Mouse (Mus musculus) stomach, postnatal 0 days (tissue): ENCODE results near the gene Cadm2. TPM values are rescaled to one million over a fixed set of nuclear protein-coding genes. Genes with fewer than 3 reads are reported as not detected.

Source experiments
- ATAC-seq: fragments of 200-750 bp; cut with Nextera tagmentation; 2 replicates; pipeline ENCODE4 v1.8.0; 2017; ENCODE audit not compliant: low FRiP score, low TSS enrichment
- DNase-seq: peaks from one replicate; pipeline ENCODE4 v3.0.0-alpha.2; 2016; ENCODE audit warnings: low spot score
- H3K27ac ChIP-seq: fragments of 300-500 bp; sonication (generic); replicated peaks from 2 replicates; pipeline ENCODE4 v1.5.1; 2014; ENCODE audit warnings: mild to moderate bottlenecking, control low read depth
- H3K27me3 ChIP-seq: fragments of 300-500 bp; sonication (generic); 2 replicates; pipeline ENCODE4 v1.6.1; 2014; ENCODE audit warnings: low read length; ENCODE audit not compliant: control insufficient read depth, insufficient read depth
- H3K36me3 ChIP-seq: fragments of 300-500 bp; sonication (generic); 2 replicates; pipeline ENCODE4 v1.6.1; 2014; ENCODE audit warnings: low read length, mixed read lengths; ENCODE audit not compliant: control insufficient read depth, insufficient read depth
- H3K4me1 ChIP-seq: fragments of 300-500 bp; sonication (generic); replicated peaks from 2 replicates; pipeline ENCODE4 v1.6.1; 2014; ENCODE audit warnings: antibody characterized with exemption; ENCODE audit not compliant: control insufficient read depth, insufficient read depth
- H3K4me2 ChIP-seq: fragments of 300-500 bp; sonication (generic); replicated peaks from 2 replicates; pipeline ENCODE4 v1.6.1; 2014; ENCODE audit warnings: low read depth, mild to moderate bottlenecking, control low read depth, moderate library complexity
- H3K4me3 ChIP-seq: fragments of 300-500 bp; sonication (generic); 2 replicates; pipeline ENCODE4 v1.5.1; 2014; ENCODE audit warnings: low read depth, low read length, control low read depth
- H3K9ac ChIP-seq: fragments of 300-500 bp; sonication (generic); 2 replicates; pipeline ENCODE4 v1.6.1; 2014; ENCODE audit warnings: mild to moderate bottlenecking, low read length, control low read depth, mixed read lengths
- H3K9me3 ChIP-seq: fragments of 300-500 bp; sonication (generic); 2 replicates; pipeline ENCODE4 v1.6.1; 2016; ENCODE audit warnings: low read length; ENCODE audit not compliant: control insufficient read depth
- CTCF ChIP-seq: IDR thresholded peaks from 2 replicates; pipeline ENCODE4 v1.5.1; 2016; ENCODE audit warnings: antibody characterized with exemption, low read depth, mild to moderate bottlenecking, moderate library complexity
- EP300 ChIP-seq: optimal IDR thresholded peaks from 2 replicates; pipeline ENCODE3; 2016; ENCODE audit warnings: antibody characterized with exemption
- WGBS: fragments of 180-500 bp; shearing (Covaris S2); extraction: QIAGEN DNeasy Blood & Tissue Kit; methylation state at CpG from one replicate; pipeline ENCODE4 v1.1.7; 2014; 5-methylcytosine and 5-hydroxymethylcytosine counted together
- polyA plus RNA-seq: library from polyadenylated mRNA; unstranded; fragments of >200 nt; fragmentation: Nextera tagmentation; extraction: Ambion mirVana; gene quantifications from 2 replicates; pipeline ENCODE4 v1.2.1, GENCODE M21; 2015

The Cadm2 gene
- polyA plus RNA-seq, 1 experiment from 2014 or later, result 0.29 TPM

- DNase-seq (no peak), ATAC-seq (no peak)
- no peak overlapping the region for H3K4me2 ChIP-seq
- no peaks in the 10 kb centered on the region for H3K36me3 ChIP-seq
- TF ChIP-seq CTCF, result no peak
- no peak for TF ChIP-seq EP300
- no peak overlapping the region for H3K9ac ChIP-seq
- no peaks in the 10 kb centered on the region for H3K4me1 ChIP-seq
- H3K27ac ChIP-seq, result no peak overlapping the region
- 66% methylated on average over 2 of the region's 2 CpGs for WGBS
- H3K27me3 ChIP-seq, result no peaks in the 10 kb centered on the region
- H3K4me3 ChIP-seq, result no peak overlapping the region
- H3K9me3 ChIP-seq, result no peaks in the 10 kb centered on the region
These were observed 698.0 kb downstream of the Cadm2 start for GRCm38 (mm10) chr16:66922753-66923152.

DNA sequence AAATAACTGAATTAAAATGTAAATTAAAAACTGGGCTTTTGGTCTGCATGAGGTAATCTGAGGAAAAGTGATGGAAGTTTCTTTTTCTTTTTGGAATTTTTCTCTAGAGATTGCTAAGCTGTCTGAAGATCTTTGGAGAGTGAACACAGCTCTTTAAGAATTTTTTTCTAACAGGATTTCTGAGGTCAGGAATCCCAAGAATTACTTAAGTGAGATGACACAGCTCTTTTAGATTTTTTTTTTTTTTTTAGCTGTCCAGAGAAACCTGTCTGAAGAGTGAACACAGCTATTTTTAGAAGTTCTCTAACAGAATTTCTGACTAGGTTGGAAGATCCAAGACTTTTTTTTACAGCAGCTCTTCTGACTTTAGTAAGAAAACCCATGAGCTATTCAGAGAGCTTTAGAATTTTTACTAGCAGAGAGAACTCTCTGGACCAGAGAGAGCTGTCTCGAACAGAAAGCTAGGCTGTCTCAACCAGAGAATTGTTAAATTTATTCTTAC is 699.2 kb downstream of the Cadm2 start:
- H3K4me2 ChIP-seq, result no peak overlapping the region
- WGBS, result 75% methylated on average over 1 of the region's 1 CpGs
- no peaks in the 10 kb centered on the region for H3K36me3 ChIP-seq
- H3K4me1 ChIP-seq, result no peaks in the 10 kb centered on the region
- no peak for DNase-seq
- H3K9ac ChIP-seq, result no peak overlapping the region
- no peaks in the 10 kb centered on the region for H3K9me3 ChIP-seq
- H3K4me3 ChIP-seq, result no peak overlapping the region
- H3K27ac ChIP-seq, result no peak overlapping the region
- TF ChIP-seq CTCF (no peak), EP300 (no peak)
- ATAC-seq, result no peak
- H3K27me3 ChIP-seq, result no peaks in the 10 kb centered on the region

- Histone ChIP-seq H3K9me3 (no peaks in the 10 kb centered on the region), H3K27ac (no peak overlapping the region), H3K4me1 (no peaks in the 10 kb centered on the region), H3K4me3 (no peak overlapping the region), H3K36me3 (no peaks in the 10 kb centered on the region), H3K4me2 (no peak overlapping the region), H3K9ac (no peak overlapping the region), H3K27me3 (no peaks in the 10 kb centered on the region)
- ATAC-seq (no peak), DNase-seq (no peak)
- 92% methylated on average over 12 of the region's 12 CpGs for WGBS
- TF ChIP-seq EP300 (no peak), CTCF (no peak)
These were observed 700.8 kb downstream of the Cadm2 start for GRCm38 (mm10) chr16:66919889-66920402.

GRCm38 (mm10) chr16:66901801-66902200 is 718.9 kb downstream of the Cadm2 start:
- H3K9me3 ChIP-seq, result no peaks in the 10 kb centered on the region
- H3K36me3 ChIP-seq, result no peaks in the 10 kb centered on the region
- no peaks in the 10 kb centered on the region for H3K4me1 ChIP-seq
- H3K4me3 ChIP-seq, result no peak overlapping the region
- H3K27ac ChIP-seq, result no peak overlapping the region
- DNase-seq, result no peak
- no peak for ATAC-seq
- H3K9ac ChIP-seq, result no peak overlapping the region
- 76% methylated on average over 3 of the region's 3 CpGs for WGBS
- no peaks in the 10 kb centered on the region for H3K27me3 ChIP-seq
- H3K4me2 ChIP-seq, result no peak overlapping the region
- TF ChIP-seq CTCF (no peak), EP300 (no peak)

DNA sequence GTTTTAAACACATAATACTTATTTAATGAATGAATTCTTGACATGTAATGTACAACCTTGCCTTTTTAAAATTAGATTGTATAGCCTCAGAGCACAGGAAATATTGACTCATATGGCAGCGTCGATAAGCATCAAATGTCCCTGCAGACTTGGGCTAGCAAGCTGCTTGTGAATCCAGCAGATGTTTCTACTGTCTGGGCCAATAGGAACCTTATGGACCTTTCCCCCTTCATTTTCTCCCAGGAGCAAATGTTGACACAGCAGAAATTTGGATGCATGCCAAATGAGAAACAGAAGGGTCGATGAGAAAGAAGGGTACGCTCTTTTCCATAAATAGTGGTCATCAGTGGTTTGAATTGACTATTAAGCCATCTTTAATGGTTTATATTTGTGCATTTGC is 720.0 kb downstream of the Cadm2 start:
- H3K36me3 ChIP-seq, result no peaks in the 10 kb centered on the region
- no peak overlapping the region for H3K27ac ChIP-seq
- H3K4me1 ChIP-seq, result no peaks in the 10 kb centered on the region
- H3K9ac ChIP-seq, result no peak overlapping the region
- no peak overlapping the region for H3K4me3 ChIP-seq
- DNase-seq, result no peak
- H3K4me2 ChIP-seq, result no peak overlapping the region
- no peaks in the 10 kb centered on the region for H3K27me3 ChIP-seq
- H3K9me3 ChIP-seq, result no peaks in the 10 kb centered on the region
- TF ChIP-seq EP300 (no peak), CTCF (no peak)
- no peak for ATAC-seq
- 54% methylated on average over 4 of the region's 4 CpGs for WGBS

GRCm38 (mm10) chr16:66892359-66892758 is 728.3 kb downstream of the Cadm2 start:
- H3K27me3 ChIP-seq, result no peaks in the 10 kb centered on the region
- 86% methylated on average over 6 of the region's 6 CpGs for WGBS
- ATAC-seq, result no peak
- H3K4me3 ChIP-seq, result no peak overlapping the region
- no peaks in the 10 kb centered on the region for H3K9me3 ChIP-seq
- no peak overlapping the region for H3K4me2 ChIP-seq
- no peaks in the 10 kb centered on the region for H3K36me3 ChIP-seq
- no peaks in the 10 kb centered on the region for H3K4me1 ChIP-seq
- H3K27ac ChIP-seq, result no peak overlapping the region
- no peak overlapping the region for H3K9ac ChIP-seq
- no peak for TF ChIP-seq EP300
- TF ChIP-seq CTCF, result no peak
- DNase-seq, result no peak
